Mouse (Mus musculus): ENCODE measurements around the gene Trim67.

Trim67 gene

GRCm38 (mm10) chr8:124795781-124796488, 3.0 kb downstream of the Trim67 start:
- no peak for DNase-seq

- DNase-seq = no peak
Observed at GRCm38 (mm10) chr8:124800542-124800941, 7.7 kb downstream of the Trim67 start.

- DNase-seq = no peak
Observed at GRCm38 (mm10) chr8:124803824-124804702, 11.2 kb downstream of the Trim67 start.

- no peak for DNase-seq
Observed at GRCm38 (mm10) chr8:124805990-124806389, 13.1 kb downstream of the Trim67 start.

- DNase-seq = no peak
Observed at GRCm38 (mm10) chr8:124809419-124809818, 16.5 kb downstream of the Trim67 start.

- DNase-seq = no peak
Observed at GRCm38 (mm10) chr8:124810056-124810610, 17.2 kb downstream of the Trim67 start.

- DNase-seq = no peak
Observed at GRCm38 (mm10) chr8:124810689-124811394, 17.9 kb downstream of the Trim67 start.

GRCm38 (mm10) chr8:124813326-124813725, 20.4 kb downstream of the Trim67 start:
- no peak for DNase-seq

- no peak for DNase-seq
Observed at GRCm38 (mm10) chr8:124815870-124816269, 23.0 kb downstream of the Trim67 start.

GRCm38 (mm10) chr8:124816866-124817265, 24.0 kb downstream of the Trim67 start:
- no peak for DNase-seq

GRCm38 (mm10) chr8:124817361-124817760, 24.5 kb downstream of the Trim67 start:
- DNase-seq = no peak

GRCm38 (mm10) chr8:124819612-124820115, 26.8 kb downstream of the Trim67 start:
- no peak for DNase-seq

- no peak for DNase-seq
Observed at GRCm38 (mm10) chr8:124820125-124820524, 27.2 kb downstream of the Trim67 start.

GRCm38 (mm10) chr8:124823497-124823896, 30.6 kb downstream of the Trim67 start:
- no peak for DNase-seq

- no peak for DNase-seq
Observed at GRCm38 (mm10) chr8:124826658-124827057, 33.8 kb downstream of the Trim67 start.

- peak; percentile 31 for DNase-seq
Observed at GRCm38 (mm10) chr8:124827387-124827786, 34.5 kb downstream of the Trim67 start.

- DNase-seq = no peak
Observed at GRCm38 (mm10) chr8:124828561-124829240, 35.8 kb downstream of the Trim67 start.

GRCm38 (mm10) chr8:124830050-124830449, 37.2 kb downstream of the Trim67 start:
- no peak for DNase-seq

- DNase-seq = no peak
Observed at GRCm38 (mm10) chr8:124831531-124831930, 38.6 kb downstream of the Trim67 start.

GRCm38 (mm10) chr8:124831941-124832340, 39.0 kb downstream of the Trim67 start:
- no peak for DNase-seq

- DNase-seq = no peak
Observed at GRCm38 (mm10) chr8:124833430-124834205, 40.7 kb downstream of the Trim67 start.
